Mouse (Mus musculus) urinary bladder, postnatal 14 days (tissue): ENCODE measurements around the gene Hes6.

Source experiments
- DNase-seq: peaks from one replicate; pipeline ENCODE4 v3.0.0; 2021; ENCODE audit warnings: low spot score

The Hes6 gene

GRCm38 (mm10) chr1:91413898-91414594 is at the start of gene Hes6:
Gene Hes6, minus strand, starts transcription at chr1:91414038.
- peak; percentile 71 for DNase-seq

GRCm38 (mm10) chr1:91463336-91463995 is 49.6 kb upstream of the Hes6 start:
- no peak for DNase-seq

GRCm38 (mm10) chr1:91460564-91460963 is 46.7 kb upstream of the Hes6 start:
- DNase-seq = no peak

GRCm38 (mm10) chr1:91460069-91460468 is 46.2 kb upstream of the Hes6 start:
- DNase-seq = no peak

GRCm38 (mm10) chr1:91459059-91459809 is 45.4 kb upstream of the Hes6 start, which contains the start of gene Per2:
Gene Per2, minus strand, starts transcription at chr1:91459324.
- peak; percentile 99 for DNase-seq

- peak; percentile 79 for DNase-seq
Observed at GRCm38 (mm10) chr1:91458223-91458861, 44.5 kb upstream of the Hes6 start.

GRCm38 (mm10) chr1:91457698-91458097 is 43.9 kb upstream of the Hes6 start:
- peak; percentile 46 for DNase-seq

GRCm38 (mm10) chr1:91457116-91457515 is 43.3 kb upstream of the Hes6 start:
- no peak for DNase-seq

GRCm38 (mm10) chr1:91456301-91456801 is 42.5 kb upstream of the Hes6 start:
- peak; percentile 84 for DNase-seq

- peak; percentile 51 for DNase-seq
Observed at GRCm38 (mm10) chr1:91455661-91456161, 41.9 kb upstream of the Hes6 start.

- no peak for DNase-seq
Observed at GRCm38 (mm10) chr1:91454927-91455326, 41.1 kb upstream of the Hes6 start.

- no peak for DNase-seq
Observed at GRCm38 (mm10) chr1:91454366-91454765, 40.5 kb upstream of the Hes6 start.

- DNase-seq = no peak
Observed at GRCm38 (mm10) chr1:91453932-91454331, 40.1 kb upstream of the Hes6 start.

- no peak for DNase-seq
Observed at GRCm38 (mm10) chr1:91451547-91452084, 37.8 kb upstream of the Hes6 start.

- no peak for DNase-seq
Observed at GRCm38 (mm10) chr1:91450851-91451250, 37.0 kb upstream of the Hes6 start.

- no peak for DNase-seq
Observed at GRCm38 (mm10) chr1:91448688-91449087, 34.9 kb upstream of the Hes6 start.

GRCm38 (mm10) chr1:91446511-91446910 is 32.7 kb upstream of the Hes6 start:
- no peak for DNase-seq

- peak; percentile 77 for DNase-seq
Observed at GRCm38 (mm10) chr1:91446060-91446459, 32.2 kb upstream of the Hes6 start.

- DNase-seq = peak; percentile 41
Observed at GRCm38 (mm10) chr1:91444841-91445830, 31.3 kb upstream of the Hes6 start.

- DNase-seq = no peak
Observed at GRCm38 (mm10) chr1:91442350-91442990, 28.6 kb upstream of the Hes6 start.
